Mouse (Mus musculus) spleen, adult 2 months (tissue): Measurements from ENCODE around the gene Gpr153.

Source experiments
- CTCF ChIP-seq: fragments of 200-500 bp; IDR thresholded peaks from 2 replicates; pipeline ENCODE4 v1.5.1; 2011; ENCODE audit warnings: mild to moderate bottlenecking, inconsistent platforms; ENCODE audit not compliant: insufficient read depth, insufficient read length, insufficient replicate concordance; ENCODE audit errors: extremely low read depth
- POLR2A ChIP-seq: fragments of 200-500 bp; IDR thresholded peaks from 2 replicates; pipeline ENCODE4 v1.6.1; 2011; ENCODE audit warnings: low read depth, low read length, inconsistent platforms

DNA sequence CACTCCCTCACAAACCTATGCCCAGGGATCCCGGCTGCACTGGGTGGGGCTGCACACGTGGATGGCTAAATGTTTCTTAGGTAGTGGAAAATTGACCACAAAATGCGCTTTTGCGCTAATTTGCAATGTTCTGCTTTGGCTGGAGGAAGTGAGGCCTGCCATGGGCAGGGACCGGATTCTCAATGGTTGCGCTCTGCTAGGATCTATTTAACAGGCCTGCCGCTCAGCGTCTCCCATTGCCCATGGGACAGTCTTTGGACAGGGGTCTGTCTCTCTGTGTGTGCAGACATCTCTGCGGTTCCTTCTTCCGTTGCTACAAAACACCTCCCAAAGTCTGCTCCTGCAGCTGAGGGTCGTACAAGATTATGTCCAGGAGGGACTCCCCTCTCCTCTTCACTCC lies 17.0 kb downstream of the Gpr153 start:
- TF ChIP-seq CTCF (no peak), POLR2A (no peak)
